Comparison of ENCODE assay signal across 8 mouse cellular contexts in the genomic region with DNA sequence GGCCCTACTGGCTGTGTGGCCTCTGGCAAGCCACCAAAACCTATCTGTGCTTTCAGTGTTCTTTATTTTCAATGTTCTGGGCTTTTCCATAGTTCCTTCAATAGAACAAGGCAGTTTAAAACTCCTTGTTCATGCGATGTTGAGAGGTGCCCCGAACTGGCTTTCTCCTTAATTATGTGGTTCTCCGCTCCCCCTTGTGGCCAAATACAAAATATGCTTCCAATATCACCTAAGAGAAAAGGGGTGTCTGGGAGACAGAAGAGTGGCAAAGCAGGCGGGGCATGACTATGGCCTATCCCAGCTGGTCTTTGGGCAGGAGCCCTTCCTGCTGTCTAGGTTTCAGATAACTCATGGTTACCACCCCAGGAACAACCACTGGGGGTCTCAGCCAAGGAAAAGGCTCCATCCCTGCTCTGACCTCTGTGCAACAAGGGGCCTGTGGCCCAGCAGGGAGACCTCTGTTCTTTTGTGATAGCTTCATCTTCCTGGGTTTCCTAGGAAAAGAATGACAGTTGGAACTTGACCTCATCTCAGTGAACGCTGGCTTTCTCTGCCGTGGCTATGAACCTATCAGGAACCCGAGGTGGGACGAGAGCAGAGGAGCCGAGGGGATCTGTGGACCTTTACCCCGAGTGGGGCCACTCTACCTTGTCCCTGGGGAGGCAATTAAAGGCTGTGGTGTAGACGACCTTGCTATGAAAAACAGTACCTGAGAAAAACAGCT. TPM values are rescaled to one million over a fixed set of nuclear protein-coding genes. Genes with fewer than 3 reads are reported as not detected.
DNase-seq lines count a peak whose midpoint lies in the region; ATAC-seq lines count a peak whose summit lies in the region.
"Had no signal": no experiment of that assay in that cellular context is flagged by ENCODE, and none has a peak within 500 bp of the region (broad histone marks: within the 10 kb centered on the region; RNA-seq: fewer than 3 reads in every experiment).

No protein-coding gene starts in this region.

- no peaks in the 10 kb centered on the region for H3K27me3 ChIP-seq in intestine, embryonic 15.5 days (replicated peaks)
- H3K27me3 ChIP-seq: lung, embryonic 15.5 days had no signal

- no peak overlapping the region for H3K4me3 ChIP-seq in intestine, embryonic 15.5 days (replicated peaks)
- H3K4me3 ChIP-seq: lung, embryonic 15.5 days had no signal

- no peak overlapping the region for H3K4me2 ChIP-seq in intestine, embryonic 15.5 days (replicated peaks)
- H3K4me2 ChIP-seq: lung, embryonic 15.5 days had no signal

- no peaks in the 10 kb centered on the region for H3K36me3 ChIP-seq in intestine, embryonic 15.5 days
- H3K36me3 ChIP-seq: lung, embryonic 15.5 days had no signal

- no peak overlapping the region for H3K27ac ChIP-seq in intestine, embryonic 15.5 days
- H3K27ac ChIP-seq: lung, embryonic 15.5 days had no signal

- peak; percentile 49 for DNase-seq in kidney, adult 9 months
- no peak for DNase-seq in kidney, adult 8-10 months
- DNase-seq in NIH3T3 (ENCODE audit: low read depth), result peak; percentile 77
- DNase-seq in thymus, postnatal 14 days, result peak; percentile 45
- DNase-seq in frontal cortex, postnatal 25 days (ENCODE audit: low spot score in 2 of 2), result no peak

- H3K9ac ChIP-seq in intestine, embryonic 15.5 days, result no peak overlapping the region
- H3K9ac ChIP-seq: lung, embryonic 15.5 days had no signal

- ATAC-seq in CD4-positive, CD25-positive, alpha-beta regulatory T cell, adult 4 months, result peak; percentile 58
- ATAC-seq in intestine, embryonic 15.5 days, result peak; percentile 51

- H3K4me1 ChIP-seq in intestine, embryonic 15.5 days (replicated peaks), result no peaks in the 10 kb centered on the region
- H3K4me1 ChIP-seq: lung, embryonic 15.5 days had no signal

- 57% methylated on average over 11 of the region's 11 CpGs for WGBS in intestine, embryonic 15.5 days

- H3K9me3 ChIP-seq in intestine, embryonic 15.5 days, result no peaks in the 10 kb centered on the region
- H3K9me3 ChIP-seq: lung, embryonic 15.5 days had no signal

RNA-seq across cellular contexts. Expression of gene Gucy2d, which starts 7.5 kb away (rescaled TPM):
- polyA plus RNA-seq in CD4-positive, CD25-positive, alpha-beta regulatory T cell, adult 4 months (2017; shearing (Covaris generic)), result not detected
- 0.68 and 1.2 TPM in 2 replicates for polyA plus RNA-seq in intestine, embryonic 15.5 days (2015; fragmentation: Nextera tagmentation; extraction: Ambion mirVana)
- polyA plus RNA-seq: lung, embryonic 15.5 days had no signal

RNA-seq across cellular contexts. Expression of gene Lrrc32, which starts 41.3 kb away (rescaled TPM):
- polyA plus RNA-seq in CD4-positive, CD25-positive, alpha-beta regulatory T cell, adult 4 months (2017; shearing (Covaris generic)), result 10 to 100 TPM; 55.1 to 95.2 TPM
- 12.4 and 12.5 TPM in 2 replicates for polyA plus RNA-seq in intestine, embryonic 15.5 days (2015; fragmentation: Nextera tagmentation; extraction: Ambion mirVana)

Comparison
In these comparisons a context has a peak if more than half of its experiments do, and no peak if none do; other contexts are left out.
1. DNase-seq: peak in kidney, adult 9 months (single experiment), NIH3T3 (single experiment) and thymus, postnatal 14 days (single experiment); none in kidney, adult 8-10 months (0 of 2) and frontal cortex, postnatal 25 days (0 of 2).